Mouse (Mus musculus) gastrocnemius, postnatal 25 days (tissue): Measurements from ENCODE around the gene Mphosph9. TPM values are rescaled to one million over a fixed set of nuclear protein-coding genes. Genes with fewer than 3 reads are reported as not detected.
A peak's percentile ranks its signal among the peaks of the same experiment; 100 is the strongest.
"Not testable (repeated sequence)": the region's sequence is repeated elsewhere in the genome, so short reads cannot be mapped to it uniquely, and the experiment has no call there.

Source experiments
- DNase-seq: peaks from one replicate; pipeline ENCODE4 v3.0.0; 2022
- total RNA-seq, 2 experiments: library from RNA; stranded (reverse); gene quantifications; 1 replicate in 1 of 2; 2 replicates in 1 of 2; pipeline ENCODE4 v1.2.3; 2021

Gene Mphosph9
- total RNA-seq, 2 experiments from 2014 or later = 2.5 to 2.8 TPM

GRCm38 (mm10) chr5:124236180-124236579 is 91.6 kb downstream of the Mphosph9 start:
- DNase-seq = no peak

GRCm38 (mm10) chr5:124234778-124235177 is 93.0 kb downstream of the Mphosph9 start:
- DNase-seq = no peak

- DNase-seq = no peak
Observed at GRCm38 (mm10) chr5:124233874-124234661, 93.7 kb downstream of the Mphosph9 start.

- no peak for DNase-seq
Observed at GRCm38 (mm10) chr5:124233144-124233465, 94.7 kb downstream of the Mphosph9 start.

- DNase-seq = no peak
Observed at GRCm38 (mm10) chr5:124232360-124233143, 95.2 kb downstream of the Mphosph9 start.

- no peak for DNase-seq
Observed at GRCm38 (mm10) chr5:124230461-124230860, 97.3 kb downstream of the Mphosph9 start.

GRCm38 (mm10) chr5:124227193-124227592 is 100.6 kb downstream of the Mphosph9 start:
- DNase-seq = no peak

- no peak for DNase-seq
Observed at GRCm38 (mm10) chr5:124226494-124226893, 101.3 kb downstream of the Mphosph9 start.

- no peak for DNase-seq
Observed at GRCm38 (mm10) chr5:124225891-124226290, 101.9 kb downstream of the Mphosph9 start.

GRCm38 (mm10) chr5:124224321-124225092 is 103.3 kb downstream of the Mphosph9 start:
- peak; percentile 55 for DNase-seq

- no peak for DNase-seq
Observed at GRCm38 (mm10) chr5:124223574-124223973, 104.2 kb downstream of the Mphosph9 start.

GRCm38 (mm10) chr5:124222696-124223095 is 105.1 kb downstream of the Mphosph9 start:
- DNase-seq = peak; percentile 63

GRCm38 (mm10) chr5:124221736-124222040 is 106.1 kb downstream of the Mphosph9 start:
- DNase-seq = no peak

- peak; percentile 91 for DNase-seq
Observed at GRCm38 (mm10) chr5:124221037-124221735, 106.6 kb downstream of the Mphosph9 start.

- DNase-seq = no peak
Observed at GRCm38 (mm10) chr5:124220551-124220950, 107.2 kb downstream of the Mphosph9 start.

- DNase-seq = no peak
Observed at GRCm38 (mm10) chr5:124219431-124219830, 108.3 kb downstream of the Mphosph9 start.

GRCm38 (mm10) chr5:124218986-124219385 is 108.8 kb downstream of the Mphosph9 start:
- DNase-seq = peak; percentile 39

GRCm38 (mm10) chr5:124217566-124218249 is 110.1 kb downstream of the Mphosph9 start:
- no peak for DNase-seq

GRCm38 (mm10) chr5:124217092-124217491 is 110.7 kb downstream of the Mphosph9 start:
- DNase-seq = not testable (repeated sequence)

GRCm38 (mm10) chr5:124216403-124216802 is 111.4 kb downstream of the Mphosph9 start:
- DNase-seq = no peak

GRCm38 (mm10) chr5:124215647-124216046 is 112.1 kb downstream of the Mphosph9 start:
- DNase-seq = no peak
